Mouse (Mus musculus) heart, adult 2 months (tissue): ENCODE data around the gene Prdm16. TPM values are rescaled to one million over a fixed set of nuclear protein-coding genes. Genes with fewer than 3 reads are reported as not detected.
A peak's percentile ranks its signal among the peaks of the same experiment; 100 is the strongest.

Source experiments
- DNase-seq, 2 experiments: peaks; one replicate each; pipeline ENCODE4 v3.0.0; 2021
- H3K27ac ChIP-seq: fragments of 200-600 bp; 2 replicates; pipeline ENCODE4 v1.8.1; 2022
- H3K27me3 ChIP-seq: fragments of 200-500 bp; 2 replicates; pipeline ENCODE4 v1.6.1; 2012; ENCODE audit warnings: mild to moderate bottlenecking, low read length, inconsistent platforms, mixed read lengths; ENCODE audit not compliant: control insufficient read depth, insufficient read depth
- H3K36me3 ChIP-seq: fragments of 200-500 bp; 2 replicates; pipeline ENCODE4 v1.6.1; 2012; ENCODE audit warnings: low read length, inconsistent platforms; ENCODE audit not compliant: control insufficient read depth, insufficient read depth
- H3K4me1 ChIP-seq: fragments of 200-500 bp; 2 replicates; pipeline ENCODE4 v1.6.1; 2011; ENCODE audit warnings: low read length; ENCODE audit not compliant: control insufficient read depth, insufficient read depth
- H3K4me3 ChIP-seq: fragments of 200-600 bp; 2 replicates; pipeline ENCODE4 v1.8.1; 2022
- H3K79me2 ChIP-seq: fragments of 200-500 bp; replicated peaks from 2 replicates; pipeline ENCODE4 v1.6.1; 2012; ENCODE audit warnings: mild to moderate bottlenecking, inconsistent platforms, low read length, moderate library complexity, mixed read lengths; ENCODE audit not compliant: control insufficient read depth, insufficient read depth
- H3K9ac ChIP-seq: fragments of 200-500 bp; 2 replicates; pipeline ENCODE4 v1.6.1; 2012; ENCODE audit warnings: low read depth, mild to moderate bottlenecking, control low read depth, inconsistent platforms, low read length, mixed read lengths
- CTCF ChIP-seq: fragments of 200-600 bp; IDR thresholded peaks from 2 replicates; pipeline ENCODE4 v1.8.1; 2022; ENCODE audit warnings: antibody characterized with exemption, mild to moderate bottlenecking, moderate library complexity
- EP300 ChIP-seq: fragments of 200-500 bp; IDR thresholded peaks from 2 replicates; pipeline ENCODE4 v1.6.1; 2011; ENCODE audit warnings: low read depth, low read length, control low read depth; ENCODE audit not compliant: insufficient read depth
- POLR2A ChIP-seq: fragments of 200-500 bp; IDR thresholded peaks from 2 replicates; pipeline ENCODE4 v1.6.1; 2011; ENCODE audit warnings: mild to moderate bottlenecking, low read depth, low read length, control low read depth; ENCODE audit not compliant: insufficient read depth
- WGBS: fragments of 180-500 bp; shearing (Covaris S2); methylation state at CpG from one replicate; pipeline ENCODE4 v1.1.7; 2018; 5-methylcytosine and 5-hydroxymethylcytosine counted together
- intact Hi-C: fragments of 180-260 bp; cut with DNase I; formaldehyde crosslinking; loops from one replicate; pipeline ENCODE4 v1.15.1; 2025
- polyA plus RNA-seq: library from polyadenylated mRNA; depleted of rRNA; stranded (reverse); fragments of >200 nt; gene quantifications from 2 replicates; pipeline ENCODE4 v1.2.3, GENCODE M21; 2012
- total RNA-seq, 2 experiments: library from RNA; stranded (reverse); gene quantifications; 2 replicates each; pipeline ENCODE4 v1.2.3; 2021

Gene Prdm16
- total and polyA plus RNA-seq, 3 experiments = 7.6 to 18.1 (median 16.8) TPM

- Histone ChIP-seq H3K27me3 (no peaks in the 10 kb centered on the region), H3K4me1 (peaks cover 6% of the 10 kb centered on the region), H3K4me3 (no peak overlapping the region), H3K36me3 (no peaks in the 10 kb centered on the region; the same call in 1 of the 2 replicates), H3K27ac (no peak overlapping the region), H3K79me2 (no peaks in the 10 kb centered on the region), H3K9ac (no peak overlapping the region)
- DNase-seq = peak; percentile 55 to 71
- intact Hi-C loops = loop anchor here (5.0 kb wide), 1 partner anchor 45 kb away; no protein-coding TSS in a partner anchor
- TF ChIP-seq POLR2A (no peak), EP300 (no peak), CTCF (no peak)
- 35% methylated on average over 10 of the region's 10 CpGs for WGBS
Observed at GRCm38 (mm10) chr4:154401982-154402932, 234.4 kb downstream of the Prdm16 start.

- no peak for DNase-seq
- Histone ChIP-seq H3K4me3 (no peak overlapping the region), H3K27me3 (no peaks in the 10 kb centered on the region), H3K9ac (no peak overlapping the region), H3K36me3 (no peaks in the 10 kb centered on the region; the same call in 1 of the 2 replicates), H3K79me2 (no peaks in the 10 kb centered on the region), H3K4me1 (peaks cover 6% of the 10 kb centered on the region), H3K27ac (no peak overlapping the region)
- intact Hi-C loops = loop anchor here (5.0 kb wide), 1 partner anchor 44 kb away; no protein-coding TSS in a partner anchor
- 35% methylated on average over 5 of the region's 5 CpGs for WGBS
- TF ChIP-seq POLR2A = no peak
- TF ChIP-seq CTCF = no peak
- TF ChIP-seq EP300 = no peak
Observed at GRCm38 (mm10) chr4:154401379-154401778, 235.3 kb downstream of the Prdm16 start.

GRCm38 (mm10) chr4:154400256-154401171, 236.2 kb downstream of the Prdm16 start:
- Histone ChIP-seq H3K9ac (no peak overlapping the region), H3K36me3 (no peaks in the 10 kb centered on the region; the same call in 1 of the 2 replicates), H3K79me2 (no peaks in the 10 kb centered on the region), H3K4me3 (no peak overlapping the region), H3K27me3 (no peaks in the 10 kb centered on the region), H3K4me1 (peaks cover 6% of the 10 kb centered on the region), H3K27ac (no peak overlapping the region)
- intact Hi-C loops = loop anchor here (5.0 kb wide), 1 partner anchor 43 kb away; no protein-coding TSS in a partner anchor
- TF ChIP-seq POLR2A = no peak
- TF ChIP-seq CTCF = no peak
- TF ChIP-seq EP300 = no peak
- no peak for DNase-seq
- 82% methylated on average over 24 of the region's 24 CpGs for WGBS

GRCm38 (mm10) chr4:154399634-154400033, 237.0 kb downstream of the Prdm16 start:
- Histone ChIP-seq H3K9ac (no peak overlapping the region), H3K79me2 (no peaks in the 10 kb centered on the region), H3K36me3 (no peaks in the 10 kb centered on the region; the same call in 1 of the 2 replicates), H3K4me3 (no peak overlapping the region), H3K27ac (no peak overlapping the region), H3K27me3 (no peaks in the 10 kb centered on the region), H3K4me1 (peaks cover 6% of the 10 kb centered on the region)
- intact Hi-C loops = loop anchor here (5.0 kb wide), 1 partner anchor 42 kb away; no protein-coding TSS in a partner anchor
- TF ChIP-seq CTCF = no peak
- no peak for DNase-seq
- WGBS = 79% methylated on average over 11 of the region's 11 CpGs

GRCm38 (mm10) chr4:154396652-154397301, 239.9 kb downstream of the Prdm16 start:
- intact Hi-C loops = no loop called here
- Histone ChIP-seq H3K27ac (no peak overlapping the region), H3K9ac (no peak overlapping the region), H3K79me2 (no peaks in the 10 kb centered on the region), H3K36me3 (no peaks in the 10 kb centered on the region), H3K27me3 (no peaks in the 10 kb centered on the region), H3K4me3 (no peak overlapping the region), H3K4me1 (peaks cover 4% of the 10 kb centered on the region)
- TF ChIP-seq POLR2A = no peak
- TF ChIP-seq CTCF = no peak
- TF ChIP-seq EP300 = no peak
- whole genome bisulfite sequencing = 76% methylated on average over 14 of the region's 14 CpGs
- DNase-seq = no peak
